Comparison of ENCODE assay signal across 17 mouse cellular contexts in genomic region chr1:136380161-136380560, GRCm38 (mm10).
"Had no signal": no experiment of that assay in that cellular context is flagged by ENCODE, and none has a peak within 500 bp of the region (broad histone marks: within the 10 kb centered on the region; RNA-seq: fewer than 3 reads in every experiment).

No protein-coding gene starts in this region.

- H3K27ac ChIP-seq: midbrain, embryonic 10.5 days; midbrain, embryonic 13.5 days; midbrain, embryonic 15.5 days; neural tube, embryonic 13.5 days; neural tube, embryonic 15.5 days; stomach, embryonic 15.5 days; stomach, postnatal 0 days had no signal

- H3K4me2 ChIP-seq: lung, embryonic 14.5 days; midbrain, embryonic 13.5 days; midbrain, embryonic 15.5 days; neural tube, embryonic 13.5 days; neural tube, embryonic 15.5 days; stomach, embryonic 15.5 days had no signal

- DNase-seq: lung, adult 18-20 months; lung, embryonic 14.5 days; lung, postnatal 10 days; lung, postnatal 4 days; retina, postnatal 1 day; right cerebral cortex, adult 18-20 months; thymus, adult 2 months; thymus, postnatal 25 days; thymus, postnatal 4 days had no signal

- H3K4me3 ChIP-seq: midbrain, embryonic 10.5 days; midbrain, embryonic 13.5 days; midbrain, embryonic 15.5 days; myocyte; neural tube, embryonic 13.5 days; neural tube, embryonic 15.5 days; stomach, embryonic 15.5 days had no signal

- H3K9ac ChIP-seq: lung, embryonic 14.5 days; midbrain, embryonic 13.5 days; midbrain, embryonic 15.5 days; neural tube, embryonic 13.5 days; neural tube, embryonic 15.5 days; stomach, embryonic 15.5 days had no signal

- H3K27me3 ChIP-seq: midbrain, embryonic 13.5 days; midbrain, embryonic 15.5 days; neural tube, embryonic 13.5 days; neural tube, embryonic 15.5 days; stomach, embryonic 15.5 days had no signal

- H3K36me3 ChIP-seq: midbrain, embryonic 10.5 days; midbrain, embryonic 13.5 days; midbrain, embryonic 15.5 days; neural tube, embryonic 13.5 days; neural tube, embryonic 15.5 days; stomach, embryonic 15.5 days had no signal

- ATAC-seq: midbrain, embryonic 13.5 days; midbrain, embryonic 15.5 days had no signal

- H3K4me1 ChIP-seq: midbrain, embryonic 10.5 days; midbrain, embryonic 13.5 days; midbrain, embryonic 15.5 days; neural tube, embryonic 13.5 days; neural tube, embryonic 15.5 days; stomach, embryonic 15.5 days had no signal

- H3K9me3 ChIP-seq: midbrain, embryonic 10.5 days; midbrain, embryonic 13.5 days; midbrain, embryonic 15.5 days; neural tube, embryonic 13.5 days; neural tube, embryonic 15.5 days; stomach, embryonic 15.5 days had no signal
